Mouse (Mus musculus): ENCODE measurements around the gene Cyth2. TPM values are rescaled to one million over a fixed set of nuclear protein-coding genes. Genes with fewer than 3 reads are reported as not detected.

The Cyth2 gene
- polyA plus RNA-seq, 1 experiment, result 112 TPM

- WGBS, result 19% methylated on average over 60 of the region's 60 CpGs
- no peaks in the 10 kb centered on the region for H3K27me3 ChIP-seq (ENCODE audit: control insufficient read depth, insufficient read depth, low read length)
- TF ChIP-seq CTCF (IDR thresholded peaks at IDR 0.05; ENCODE audit: borderline replicate concordance, insufficient read depth, low read depth, low read length) (no peak), POLR2A (IDR thresholded peaks at IDR 0.05; ENCODE audit: borderline replicate concordance, insufficient read depth, low read length) (no peak)
These were observed 16.5 kb downstream of the Cyth2 start for GRCm38 (mm10) chr7:45797661-45798510.

GRCm38 (mm10) chr7:45796950-45797349, 17.4 kb downstream of the Cyth2 start:
- no peak overlapping the region for H3K27ac ChIP-seq (ENCODE audit: insufficient read depth, low read length)
- 58% methylated on average over 6 of the region's 6 CpGs for WGBS
- no peak overlapping the region for H3K4me3 ChIP-seq (replicated peaks; ENCODE audit: insufficient read depth, low read depth, low read length)
- no peak for DNase-seq
- H3K4me1 ChIP-seq (ENCODE audit: control insufficient read depth, insufficient read depth, low read length), result peaks cover 16% of the 10 kb centered on the region
- no peaks in the 10 kb centered on the region for H3K27me3 ChIP-seq (ENCODE audit: control insufficient read depth, insufficient read depth, low read length)
- TF ChIP-seq POLR2A (IDR thresholded peaks at IDR 0.05; ENCODE audit: borderline replicate concordance, insufficient read depth, low read length), result no peak
- no peak for TF ChIP-seq CTCF (IDR thresholded peaks at IDR 0.05; ENCODE audit: borderline replicate concordance, insufficient read depth, low read depth, low read length)

More at GRCm38 (mm10) chr7:45797661-45798510, 16.5 kb downstream of the Cyth2 start:
- no peak overlapping the region for H3K27ac ChIP-seq (ENCODE audit: insufficient read depth, low read length)
- H3K4me1 ChIP-seq (ENCODE audit: control insufficient read depth, insufficient read depth, low read length), result peaks cover 13% of the 10 kb centered on the region
- DNase-seq, result peak; percentile 24 to 25
- peak overlapping the region; percentile 41 for H3K4me3 ChIP-seq (replicated peaks; ENCODE audit: insufficient read depth, low read depth, low read length)

GRCm38 (mm10) chr7:45794971-45795370, 19.4 kb downstream of the Cyth2 start:
- Histone ChIP-seq H3K4me3 (replicated peaks; ENCODE audit: insufficient read depth, low read depth, low read length) (no peak overlapping the region), H3K27ac (ENCODE audit: insufficient read depth, low read length) (no peak overlapping the region), H3K27me3 (ENCODE audit: control insufficient read depth, insufficient read depth, low read length) (no peaks in the 10 kb centered on the region), H3K4me1 (ENCODE audit: control insufficient read depth, insufficient read depth, low read length) (peaks cover 12% of the 10 kb centered on the region)
- WGBS, result 79% methylated on average over 29 of the region's 29 CpGs
- TF ChIP-seq CTCF (IDR thresholded peaks at IDR 0.05; ENCODE audit: borderline replicate concordance, insufficient read depth, low read depth, low read length), result no peak
- no peak for TF ChIP-seq POLR2A (IDR thresholded peaks at IDR 0.05; ENCODE audit: borderline replicate concordance, insufficient read depth, low read length)
- DNase-seq, result peak; percentile 5 to 28

GRCm38 (mm10) chr7:45793969-45794585, 20.3 kb downstream of the Cyth2 start:
- no peak overlapping the region for H3K4me3 ChIP-seq (replicated peaks; ENCODE audit: insufficient read depth, low read depth, low read length)
- peak; percentile 6 to 18 for DNase-seq
- no peak overlapping the region for H3K27ac ChIP-seq (ENCODE audit: insufficient read depth, low read length)
- H3K4me1 ChIP-seq (ENCODE audit: control insufficient read depth, insufficient read depth, low read length), result peaks cover 12% of the 10 kb centered on the region
- TF ChIP-seq POLR2A (IDR thresholded peaks at IDR 0.05; ENCODE audit: borderline replicate concordance, insufficient read depth, low read length) (no peak), CTCF (IDR thresholded peaks at IDR 0.05; ENCODE audit: borderline replicate concordance, insufficient read depth, low read depth, low read length) (no peak)
- WGBS, result 83% methylated on average over 44 of the region's 44 CpGs
- no peaks in the 10 kb centered on the region for H3K27me3 ChIP-seq (ENCODE audit: control insufficient read depth, insufficient read depth, low read length)

GRCm38 (mm10) chr7:45793240-45793639, 21.1 kb downstream of the Cyth2 start:
- Histone ChIP-seq H3K4me1 (ENCODE audit: control insufficient read depth, insufficient read depth, low read length) (peaks cover 12% of the 10 kb centered on the region), H3K27me3 (ENCODE audit: control insufficient read depth, insufficient read depth, low read length) (no peaks in the 10 kb centered on the region), H3K27ac (ENCODE audit: insufficient read depth, low read length) (no peak overlapping the region), H3K4me3 (replicated peaks; ENCODE audit: insufficient read depth, low read depth, low read length) (no peak overlapping the region)
- 86% methylated on average over 24 of the region's 24 CpGs for WGBS
- TF ChIP-seq CTCF (IDR thresholded peaks at IDR 0.05; ENCODE audit: borderline replicate concordance, insufficient read depth, low read depth, low read length) (no peak), POLR2A (IDR thresholded peaks at IDR 0.05; ENCODE audit: borderline replicate concordance, insufficient read depth, low read length) (no peak)
- peak; percentile 9 to 15 for DNase-seq

- WGBS, result 74% methylated on average over 17 of the region's 17 CpGs
- H3K4me3 ChIP-seq (replicated peaks; ENCODE audit: insufficient read depth, low read depth, low read length), result no peak overlapping the region
- H3K27ac ChIP-seq (ENCODE audit: insufficient read depth, low read length), result no peak overlapping the region
- 0 out of 2 replicates have a peak, but pooled peaks cover 3% of the 10 kb centered on the region for H3K4me1 ChIP-seq (ENCODE audit: control insufficient read depth, insufficient read depth, low read length)
- DNase-seq, result peak; percentile 6 to 10
- H3K27me3 ChIP-seq (ENCODE audit: control insufficient read depth, insufficient read depth, low read length), result no peaks in the 10 kb centered on the region
- TF ChIP-seq CTCF (IDR thresholded peaks at IDR 0.05; ENCODE audit: borderline replicate concordance, insufficient read depth, low read depth, low read length) (no peak), POLR2A (IDR thresholded peaks at IDR 0.05; ENCODE audit: borderline replicate concordance, insufficient read depth, low read length) (no peak)
These were observed 22.5 kb downstream of the Cyth2 start for GRCm38 (mm10) chr7:45791756-45792490.

GRCm38 (mm10) chr7:45790721-45791120, 23.7 kb downstream of the Cyth2 start:
- WGBS, result 58% methylated on average over 6 of the region's 6 CpGs
- Histone ChIP-seq H3K27ac (ENCODE audit: insufficient read depth, low read length) (no peak overlapping the region), H3K4me3 (replicated peaks; ENCODE audit: insufficient read depth, low read depth, low read length) (no peak overlapping the region), H3K27me3 (ENCODE audit: control insufficient read depth, insufficient read depth, low read length) (no peaks in the 10 kb centered on the region), H3K4me1 (ENCODE audit: control insufficient read depth, insufficient read depth, low read length) (0 out of 2 replicates have a peak, but pooled peaks cover 3% of the 10 kb centered on the region)
- TF ChIP-seq CTCF (IDR thresholded peaks at IDR 0.05; ENCODE audit: borderline replicate concordance, insufficient read depth, low read depth, low read length), result no peak
- TF ChIP-seq POLR2A (IDR thresholded peaks at IDR 0.05; ENCODE audit: borderline replicate concordance, insufficient read depth, low read length), result no peak
- peak in 1 of 2 experiments; percentile 13 for DNase-seq

All from cerebellum, adult 2 months (tissue).